19 mouse cellular contexts compared by ENCODE assay signal in the genomic region with DNA sequence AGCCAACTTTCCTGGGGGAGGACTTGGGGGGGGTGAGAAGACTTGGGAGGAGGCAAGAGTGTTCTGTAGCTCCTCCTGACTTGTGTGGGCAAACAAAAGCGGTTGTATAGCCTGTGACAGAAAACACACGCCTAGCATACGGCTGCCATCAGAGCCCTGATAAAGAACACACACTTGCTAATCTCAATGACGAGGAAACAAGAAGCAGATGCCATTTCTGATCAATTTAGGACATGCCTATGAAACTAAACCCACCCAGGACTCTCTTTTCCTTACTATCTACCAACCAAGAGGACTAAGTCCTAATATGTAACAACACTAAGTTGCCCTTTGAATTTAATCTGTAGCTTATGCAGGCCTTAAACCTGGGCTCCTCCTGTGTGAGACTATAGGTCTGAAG. TPM values are rescaled to one million over a fixed set of nuclear protein-coding genes. Genes with fewer than 3 reads are reported as not detected.
"Had no signal": no experiment of that assay in that cellular context is flagged by ENCODE, and none has a peak within 500 bp of the region (broad histone marks: within the 10 kb centered on the region; RNA-seq: fewer than 3 reads in every experiment).

No protein-coding gene starts in this region.

- H3K9me3 ChIP-seq: intestine, embryonic 15.5 days; limb, embryonic 10.5 days; limb, embryonic 13.5 days; midbrain, embryonic 12.5 days; midbrain, embryonic 15.5 days; neural tube, embryonic 12.5 days; neural tube, embryonic 15.5 days; stomach, embryonic 15.5 days had no signal

- DNase-seq: kidney, adult 18-20 months; kidney, adult 9 months; kidney, postnatal 14 days; kidney, postnatal 4 days; lung, adult 2 months; lung, postnatal 14 days; lung, postnatal 4 days; right cerebral cortex, postnatal 25 days; spleen, adult 18-20 months; thymus, postnatal 25 days had no signal

- H3K4me1 ChIP-seq: intestine, embryonic 15.5 days; limb, embryonic 13.5 days; midbrain, embryonic 12.5 days; midbrain, embryonic 15.5 days; neural tube, embryonic 12.5 days; neural tube, embryonic 15.5 days; stomach, embryonic 15.5 days had no signal

- H3K27me3 ChIP-seq: intestine, embryonic 15.5 days; limb, embryonic 13.5 days; midbrain, embryonic 12.5 days; midbrain, embryonic 15.5 days; neural tube, embryonic 12.5 days; neural tube, embryonic 15.5 days; stomach, embryonic 15.5 days had no signal

- ATAC-seq: intestine, embryonic 15.5 days; midbrain, embryonic 15.5 days had no signal

- H3K36me3 ChIP-seq: intestine, embryonic 15.5 days; limb, embryonic 10.5 days; limb, embryonic 13.5 days; midbrain, embryonic 12.5 days; midbrain, embryonic 15.5 days; neural tube, embryonic 12.5 days; neural tube, embryonic 15.5 days; stomach, embryonic 15.5 days had no signal

- H3K4me3 ChIP-seq: intestine, embryonic 15.5 days; limb, embryonic 10.5 days; limb, embryonic 13.5 days; midbrain, embryonic 12.5 days; midbrain, embryonic 15.5 days; neural tube, embryonic 12.5 days; neural tube, embryonic 15.5 days; stomach, embryonic 15.5 days had no signal

- H3K27ac ChIP-seq: intestine, embryonic 15.5 days; limb, embryonic 10.5 days; limb, embryonic 13.5 days; midbrain, embryonic 12.5 days; midbrain, embryonic 15.5 days; neural tube, embryonic 12.5 days; neural tube, embryonic 15.5 days; stomach, embryonic 15.5 days had no signal

- H3K9ac ChIP-seq: intestine, embryonic 15.5 days; limb, embryonic 13.5 days; midbrain, embryonic 12.5 days; midbrain, embryonic 15.5 days; neural tube, embryonic 12.5 days; neural tube, embryonic 15.5 days; stomach, embryonic 15.5 days had no signal

- H3K4me2 ChIP-seq: intestine, embryonic 15.5 days; limb, embryonic 13.5 days; midbrain, embryonic 12.5 days; midbrain, embryonic 15.5 days; neural tube, embryonic 12.5 days; neural tube, embryonic 15.5 days; stomach, embryonic 15.5 days had no signal

RNA-seq across cellular contexts. Expression of gene Dazl, which starts 31.2 kb away (rescaled TPM):
- polyA plus RNA-seq: limb, embryonic 10.5 days; limb, embryonic 13.5 days; liver, adult 2 months; lung, adult 2 months; neural tube, embryonic 12.5 days had no signal
